Mouse (Mus musculus): ENCODE measurements around the gene Rpusd4. TPM values are rescaled to one million over a fixed set of nuclear protein-coding genes. Genes with fewer than 3 reads are reported as not detected.

Rpusd4 gene
- polyA plus RNA-seq, 1 experiment from 2014 or later = 24.4 TPM

GRCm38 (mm10) chr9:35263431-35263830 is 4.2 kb upstream of the Rpusd4 start:
- peaks cover 18% of the 10 kb centered on the region for H3K4me1 ChIP-seq
- no peak overlapping the region for H3K27ac ChIP-seq
- ATAC-seq (ENCODE audit: low FRiP score, low read depth) = no peak
- H3K9me3 ChIP-seq = no peaks in the 10 kb centered on the region
- peaks cover 4% of the 10 kb centered on the region; the same call in 1 of the 2 replicates for H3K36me3 ChIP-seq
- H3K4me3 ChIP-seq = no peak overlapping the region
- no peaks in the 10 kb centered on the region for H3K27me3 ChIP-seq (replicated peaks)
- no peak overlapping the region for H3K4me2 ChIP-seq (replicated peaks)
- 93% methylated on average over 2 of the region's 2 CpGs for WGBS
- H3K9ac ChIP-seq = no peak overlapping the region

GRCm38 (mm10) chr9:35264509-35264908 is 3.2 kb upstream of the Rpusd4 start:
- peaks cover 23% of the 10 kb centered on the region for H3K4me1 ChIP-seq
- H3K36me3 ChIP-seq = no peaks in the 10 kb centered on the region
- no peaks in the 10 kb centered on the region for H3K9me3 ChIP-seq
- H3K27me3 ChIP-seq (replicated peaks) = no peaks in the 10 kb centered on the region
- no peak overlapping the region for H3K9ac ChIP-seq
- H3K4me2 ChIP-seq (replicated peaks) = no peak overlapping the region
- H3K27ac ChIP-seq = no peak overlapping the region
- ATAC-seq (ENCODE audit: low FRiP score, low read depth) = no peak
- no peak overlapping the region for H3K4me3 ChIP-seq
- 89% methylated on average over 3 of the region's 3 CpGs for WGBS

GRCm38 (mm10) chr9:35267976-35268715 is 481 bp downstream of the Rpusd4 start:
- H3K9ac ChIP-seq = peak overlapping the region; percentile 69
- peak; percentile 55 for ATAC-seq (ENCODE audit: low FRiP score, low read depth)
- H3K4me2 ChIP-seq (replicated peaks) = peak overlapping the region; percentile 72
- H3K4me3 ChIP-seq = peak overlapping the region; percentile 74
- H3K36me3 ChIP-seq = peaks cover 13% of the 10 kb centered on the region
- 2% methylated on average over 21 of the region's 21 CpGs for WGBS
- no peak overlapping the region for H3K27ac ChIP-seq
- no peaks in the 10 kb centered on the region for H3K9me3 ChIP-seq
- peaks cover 23% of the 10 kb centered on the region for H3K4me1 ChIP-seq
- H3K27me3 ChIP-seq (replicated peaks) = no peaks in the 10 kb centered on the region

- Histone ChIP-seq H3K4me1 (0 out of 2 replicates have a peak, but pooled peaks cover 4% of the 10 kb centered on the region), H3K27me3 (replicated peaks) (no peaks in the 10 kb centered on the region), H3K9me3 (no peaks in the 10 kb centered on the region), H3K27ac (no peak overlapping the region), H3K36me3 (peaks cover 44% of the 10 kb centered on the region), H3K4me2 (replicated peaks) (no peak overlapping the region), H3K9ac (no peak overlapping the region), H3K4me3 (no peak overlapping the region)
- ATAC-seq (ENCODE audit: low FRiP score, low read depth) = no peak
- 81% methylated on average over 3 of the region's 3 CpGs for WGBS
Observed at GRCm38 (mm10) chr9:35277855-35278365, 10.2 kb downstream of the Rpusd4 start.

GRCm38 (mm10) chr9:35278451-35278850 is 10.8 kb downstream of the Rpusd4 start:
- WGBS = 87% methylated on average over 4 of the region's 4 CpGs
- no peaks in the 10 kb centered on the region for H3K27me3 ChIP-seq (replicated peaks)
- no peak overlapping the region for H3K4me3 ChIP-seq
- H3K27ac ChIP-seq = no peak overlapping the region
- 0 out of 2 replicates have a peak, but pooled peaks cover 7% of the 10 kb centered on the region for H3K4me1 ChIP-seq
- H3K9ac ChIP-seq = no peak overlapping the region
- H3K36me3 ChIP-seq = peaks cover 39% of the 10 kb centered on the region
- H3K4me2 ChIP-seq (replicated peaks) = no peak overlapping the region
- H3K9me3 ChIP-seq = no peaks in the 10 kb centered on the region
- ATAC-seq (ENCODE audit: low FRiP score, low read depth) = no peak

GRCm38 (mm10) chr9:35282006-35282850 is 14.6 kb downstream of the Rpusd4 start:
- no peak for ATAC-seq (ENCODE audit: low FRiP score, low read depth)
- WGBS = 14% methylated on average over 5 of the region's 5 CpGs
- H3K9ac ChIP-seq = no peak overlapping the region
- no peak overlapping the region for H3K4me2 ChIP-seq (replicated peaks)
- peaks cover 7% of the 10 kb centered on the region for H3K36me3 ChIP-seq
- H3K4me1 ChIP-seq = 0 out of 2 replicates have a peak, but pooled peaks cover 7% of the 10 kb centered on the region
- no peaks in the 10 kb centered on the region for H3K9me3 ChIP-seq
- peaks cover 5% of the 10 kb centered on the region; the same call in 1 of the 2 replicates for H3K27me3 ChIP-seq (replicated peaks)
- H3K4me3 ChIP-seq = no peak overlapping the region
- H3K27ac ChIP-seq = no peak overlapping the region

- Histone ChIP-seq H3K27ac (no peak overlapping the region), H3K4me1 (0 out of 2 replicates have a peak, but pooled peaks cover 7% of the 10 kb centered on the region), H3K9ac (no peak overlapping the region), H3K36me3 (peaks cover 3% of the 10 kb centered on the region), H3K4me3 (no peak overlapping the region), H3K9me3 (no peaks in the 10 kb centered on the region), H3K27me3 (replicated peaks) (peaks cover 11% of the 10 kb centered on the region), H3K4me2 (replicated peaks) (no peak overlapping the region)
- WGBS = 62% methylated on average over 5 of the region's 5 CpGs
- 0 out of 2 replicates have a peak, but pooled peaks have one; percentile 35 for ATAC-seq (ENCODE audit: low FRiP score, low read depth)
Observed at GRCm38 (mm10) chr9:35282851-35283200, 15.2 kb downstream of the Rpusd4 start.

GRCm38 (mm10) chr9:35283415-35284069 is 15.9 kb downstream of the Rpusd4 start:
- ATAC-seq (ENCODE audit: low FRiP score, low read depth) = no peak
- H3K27ac ChIP-seq = no peak overlapping the region
- no peak overlapping the region for H3K4me3 ChIP-seq
- no peaks in the 10 kb centered on the region for H3K36me3 ChIP-seq
- H3K27me3 ChIP-seq (replicated peaks) = peaks cover 13% of the 10 kb centered on the region
- H3K9me3 ChIP-seq = no peaks in the 10 kb centered on the region
- 59% methylated on average over 13 of the region's 13 CpGs for WGBS
- 0 out of 2 replicates have a peak, but pooled peaks cover 7% of the 10 kb centered on the region for H3K4me1 ChIP-seq
- no peak overlapping the region for H3K9ac ChIP-seq
- no peak overlapping the region for H3K4me2 ChIP-seq (replicated peaks)

- Histone ChIP-seq H3K9me3 (no peaks in the 10 kb centered on the region), H3K36me3 (no peaks in the 10 kb centered on the region), H3K27ac (no peak overlapping the region), H3K27me3 (replicated peaks) (peaks cover 13% of the 10 kb centered on the region), H3K4me1 (0 out of 2 replicates have a peak, but pooled peaks cover 7% of the 10 kb centered on the region), H3K9ac (no peak overlapping the region), H3K4me2 (replicated peaks) (no peak overlapping the region), H3K4me3 (no peak overlapping the region)
- ATAC-seq (ENCODE audit: low FRiP score, low read depth) = no peak
- 88% methylated on average over 4 of the region's 4 CpGs for WGBS
Observed at GRCm38 (mm10) chr9:35284351-35284750, 16.7 kb downstream of the Rpusd4 start.

GRCm38 (mm10) chr9:35286351-35286750 is 18.7 kb downstream of the Rpusd4 start:
- H3K9ac ChIP-seq = no peak overlapping the region
- no peaks in the 10 kb centered on the region for H3K9me3 ChIP-seq
- 94% methylated on average over 3 of the region's 3 CpGs for WGBS
- peaks cover 13% of the 10 kb centered on the region for H3K27me3 ChIP-seq (replicated peaks)
- H3K36me3 ChIP-seq = no peaks in the 10 kb centered on the region
- ATAC-seq (ENCODE audit: low FRiP score, low read depth) = no peak
- H3K4me2 ChIP-seq (replicated peaks) = no peak overlapping the region
- H3K4me3 ChIP-seq = no peak overlapping the region
- H3K4me1 ChIP-seq = 0 out of 2 replicates have a peak, but pooled peaks cover 7% of the 10 kb centered on the region
- H3K27ac ChIP-seq = no peak overlapping the region

GRCm38 (mm10) chr9:35289992-35290391 is 22.3 kb downstream of the Rpusd4 start:
- Histone ChIP-seq H3K4me3 (no peak overlapping the region), H3K4me2 (replicated peaks) (no peak overlapping the region), H3K4me1 (no peaks in the 10 kb centered on the region), H3K36me3 (no peaks in the 10 kb centered on the region), H3K9me3 (no peaks in the 10 kb centered on the region), H3K27ac (no peak overlapping the region), H3K27me3 (replicated peaks) (peaks cover 13% of the 10 kb centered on the region), H3K9ac (no peak overlapping the region)
- WGBS = 15% methylated on average over 7 of the region's 7 CpGs
- ATAC-seq (ENCODE audit: low FRiP score, low read depth) = 0 out of 2 replicates have a peak, but pooled peaks have one; percentile 29

- no peaks in the 10 kb centered on the region for H3K9me3 ChIP-seq
- WGBS = 89% methylated on average over 3 of the region's 3 CpGs
Observed at GRCm38 (mm10) chr9:35290417-35290816, 22.8 kb downstream of the Rpusd4 start.

More at GRCm38 (mm10) chr9:35290417-35290816, 22.8 kb downstream of the Rpusd4 start:
- no peak overlapping the region for H3K27ac ChIP-seq
- H3K4me3 ChIP-seq = no peak overlapping the region
- H3K9ac ChIP-seq = no peak overlapping the region
- no peaks in the 10 kb centered on the region for H3K36me3 ChIP-seq
- H3K27me3 ChIP-seq (replicated peaks) = peaks cover 13% of the 10 kb centered on the region
- ATAC-seq (ENCODE audit: low FRiP score, low read depth) = no peak
- no peaks in the 10 kb centered on the region for H3K4me1 ChIP-seq
- H3K4me2 ChIP-seq (replicated peaks) = no peak overlapping the region

Measured in neural tube, embryonic 12.5 days (tissue).